Mouse (Mus musculus): ENCODE data around the gene Zmynd12.

DNA sequence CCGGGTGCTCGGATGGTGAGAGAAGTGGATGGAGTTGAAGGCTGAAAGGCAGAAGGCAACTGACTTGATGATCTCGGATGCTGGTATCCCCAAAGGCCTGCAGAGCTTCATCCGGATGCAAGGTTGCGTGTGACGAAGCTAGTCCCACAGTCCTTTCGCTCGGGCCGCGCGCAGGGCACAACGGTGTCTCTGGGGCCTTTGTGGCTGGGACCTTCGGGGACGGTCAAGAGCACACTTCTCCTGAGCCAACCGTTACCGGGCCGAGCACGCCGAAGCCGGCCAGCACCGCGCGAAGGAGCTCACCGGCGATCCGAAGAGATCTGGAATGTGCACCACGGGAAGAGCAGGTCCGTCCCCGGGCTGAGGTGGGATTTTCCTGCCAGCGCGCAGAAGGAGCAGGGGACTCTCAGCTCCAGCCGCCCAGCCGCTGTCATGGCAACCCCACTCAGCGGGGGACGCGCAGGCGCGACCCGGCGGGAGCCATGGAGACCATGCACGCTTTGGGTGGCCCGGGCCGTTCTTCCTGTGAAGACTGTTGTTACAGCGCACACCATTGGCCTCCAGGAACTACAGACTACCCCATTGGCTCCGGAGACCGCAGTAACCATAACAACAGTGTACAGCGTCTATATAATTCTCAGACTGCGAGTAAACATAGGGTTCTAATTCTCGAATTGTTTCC is 7.4 kb upstream of the Zmynd12 start, which contains the start of gene Ccdc30:
- TF ChIP-seq CTCF (IDR thresholded peaks at IDR 0.05; ENCODE audit: borderline replicate concordance, extremely low read depth, insufficient read depth, insufficient read length) (no peak), POLR2A (IDR thresholded peaks at IDR 0.05; ENCODE audit: borderline replicate concordance, extremely low read depth, insufficient read depth, insufficient read length, poor library complexity, severe bottlenecking) (peak; percentile 29; the same call in 1 of the 2 replicates)

Measured in brain, embryonic 14.5 days (tissue).